Mouse (Mus musculus) kidney, postnatal 0 days (tissue): ENCODE data around the gene 4930519G04Rik. TPM values are rescaled to one million over a fixed set of nuclear protein-coding genes. Genes with fewer than 3 reads are reported as not detected.
"Not testable (repeated sequence)": the region's sequence is repeated elsewhere in the genome, so short reads cannot be mapped to it uniquely, and the experiment has no call there.

Source experiments
- ATAC-seq: fragments of 200-750 bp; cut with Nextera tagmentation; replicated peaks from 2 replicates; pipeline ENCODE4 v1.8.0; 2017; ENCODE audit warnings: low read depth, moderate number of reproducible peaks, moderate TSS enrichment, moderate library complexity; ENCODE audit not compliant: low FRiP score
- DNase-seq: peaks from one replicate; pipeline ENCODE4 v3.0.0-alpha.2; 2016; ENCODE audit warnings: low spot score
- H3K27ac ChIP-seq: fragments of 300-500 bp; sonication (generic); 2 replicates; pipeline ENCODE4 v1.5.1; 2014; ENCODE audit warnings: mild to moderate bottlenecking
- H3K27me3 ChIP-seq: fragments of 300-500 bp; sonication (generic); 2 replicates; pipeline ENCODE4 v1.6.1; 2014; ENCODE audit warnings: low read length, mixed read lengths; ENCODE audit not compliant: insufficient read depth
- H3K36me3 ChIP-seq: fragments of 300-500 bp; sonication (generic); 2 replicates; pipeline ENCODE4 v1.6.1; 2014; ENCODE audit warnings: low read length, mixed read lengths; ENCODE audit not compliant: insufficient read depth
- H3K4me1 ChIP-seq: fragments of 300-500 bp; sonication (generic); replicated peaks from 2 replicates; pipeline ENCODE4 v1.6.1; 2014; ENCODE audit warnings: antibody characterized with exemption, low read length, mixed read lengths; ENCODE audit not compliant: insufficient read depth
- H3K4me2 ChIP-seq: fragments of 300-500 bp; sonication (generic); 2 replicates; pipeline ENCODE4 v1.6.1; 2014; ENCODE audit warnings: mild to moderate bottlenecking, low read length, moderate library complexity, mixed read lengths
- H3K4me3 ChIP-seq: fragments of 300-500 bp; sonication (generic); replicated peaks from 2 replicates; pipeline ENCODE4 v1.5.1; 2014; ENCODE audit warnings: low read depth, low read length
- H3K9ac ChIP-seq: fragments of 300-500 bp; sonication (generic); 2 replicates; pipeline ENCODE4 v1.6.1; 2014; ENCODE audit warnings: low read depth, low read length
- H3K9me3 ChIP-seq: fragments of 300-500 bp; sonication (generic); replicated peaks from 2 replicates; pipeline ENCODE4 v1.6.1; 2016; ENCODE audit warnings: low read length, inconsistent platforms, mixed read lengths
- CTCF ChIP-seq: IDR thresholded peaks from 2 replicates; pipeline ENCODE4 v1.5.1; 2016; ENCODE audit warnings: antibody characterized with exemption, low read depth, mild to moderate bottlenecking, moderate library complexity
- WGBS: fragments of 180-500 bp; shearing (Covaris S2); extraction: QIAGEN DNeasy Blood & Tissue Kit; methylation state at CpG from one replicate; pipeline ENCODE4 v1.1.7; 2014; 5-methylcytosine and 5-hydroxymethylcytosine counted together
- polyA plus RNA-seq: library from polyadenylated mRNA; unstranded; fragments of >200 nt; fragmentation: Nextera tagmentation; extraction: Ambion mirVana; gene quantifications from 2 replicates; pipeline ENCODE4 v1.2.1, GENCODE M21; 2015

Gene 4930519G04Rik
- polyA plus RNA-seq, result not detected in 2 replicates

DNA sequence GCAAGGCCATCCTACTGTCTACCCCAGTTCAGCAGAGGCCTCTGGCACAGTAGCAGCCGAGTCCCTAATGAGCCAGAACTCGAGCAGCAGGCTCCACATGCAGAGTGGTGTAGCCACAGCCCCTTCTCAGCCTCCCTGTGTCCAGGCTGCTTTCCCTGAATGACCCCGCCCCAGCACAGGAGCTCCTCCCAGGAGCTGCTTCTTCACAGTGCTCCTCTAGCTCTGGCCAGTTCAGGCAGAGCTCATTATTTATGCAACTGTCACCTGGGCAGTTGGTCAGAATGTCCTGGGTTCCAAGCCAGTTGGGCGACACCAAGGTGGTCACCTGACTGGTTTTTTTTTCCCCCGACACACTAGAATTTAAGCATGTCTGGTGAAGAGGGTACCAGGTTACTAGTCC, at the start of gene 4930519G04Rik:
Gene 4930519G04Rik (plus strand): TSS at position 301 of the 400 bp plus-strand sequence.
- H3K9me3 ChIP-seq, H3K9ac ChIP-seq, H3K27ac ChIP-seq, H3K4me1 ChIP-seq, H3K4me2 ChIP-seq, H3K4me3 ChIP-seq, H3K36me3 ChIP-seq, ATAC-seq, H3K27me3 ChIP-seq, DNase-seq: not testable (repeated sequence)
- WGBS, result 68% methylated on average over 3 of the region's 5 CpGs

DNA sequence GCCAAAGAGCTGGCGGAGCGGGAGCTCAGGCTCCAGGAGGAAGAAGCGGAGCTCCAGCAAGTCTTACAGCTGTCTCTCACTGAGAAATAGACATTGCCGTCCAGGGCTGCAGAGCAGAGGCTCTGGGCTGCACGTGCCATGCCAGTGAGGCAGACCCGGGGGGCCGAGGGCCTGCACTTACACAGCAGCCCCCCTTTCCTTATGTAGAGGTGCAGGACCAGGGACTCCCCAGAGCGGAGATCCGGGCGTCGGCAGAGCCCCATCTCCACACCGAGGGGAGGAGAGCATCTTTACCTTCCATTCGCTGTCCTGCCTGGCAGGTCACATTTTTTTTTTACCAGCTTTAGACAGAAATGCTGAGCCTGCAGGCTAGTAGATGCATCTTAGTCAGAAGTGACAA, 49.1 kb upstream of the 4930519G04Rik start:
- Histone ChIP-seq H3K4me2 (no peak overlapping the region), H3K27ac (no peak overlapping the region), H3K27me3 (no peaks in the 10 kb centered on the region), H3K9ac (no peak overlapping the region), H3K9me3 (no peaks in the 10 kb centered on the region), H3K36me3 (peaks cover 46% of the 10 kb centered on the region), H3K4me1 (peaks cover 8% of the 10 kb centered on the region; the same call in 1 of the 2 replicates), H3K4me3 (no peak overlapping the region)
- ATAC-seq (no peak), DNase-seq (no peak)
- no peak for TF ChIP-seq CTCF
- WGBS, result 91% methylated on average over 13 of the region's 13 CpGs

DNA sequence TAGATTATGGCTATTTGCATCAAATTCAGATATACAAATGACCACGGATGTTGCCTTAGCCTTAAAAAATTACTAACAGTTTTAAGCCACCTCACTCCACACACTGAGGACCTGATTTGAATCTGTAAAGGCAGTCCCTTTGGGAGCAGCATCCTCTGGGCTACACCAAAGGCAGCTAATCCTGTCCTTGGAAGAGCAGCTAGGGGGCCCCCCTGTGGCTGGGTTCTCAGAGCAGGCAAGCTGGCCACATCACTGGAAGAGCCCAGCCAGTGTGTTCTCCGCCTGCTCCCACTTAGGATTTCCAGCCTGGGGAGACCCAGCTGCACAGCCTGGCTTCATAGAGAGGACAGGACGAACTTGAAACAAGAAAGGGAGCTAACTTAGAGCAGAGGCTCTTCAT, 48.5 kb upstream of the 4930519G04Rik start:
- H3K36me3 ChIP-seq, result peaks cover 40% of the 10 kb centered on the region
- H3K9me3 ChIP-seq, result no peaks in the 10 kb centered on the region
- peak; percentile 60 for DNase-seq
- H3K27me3 ChIP-seq, result no peaks in the 10 kb centered on the region
- H3K9ac ChIP-seq, result no peak overlapping the region
- no peak overlapping the region for H3K4me3 ChIP-seq
- peak overlapping the region; percentile 80; the same call in 1 of the 2 replicates for H3K27ac ChIP-seq
- peaks cover 8% of the 10 kb centered on the region; the same call in 1 of the 2 replicates for H3K4me1 ChIP-seq
- ATAC-seq, result no peak
- peak; percentile 57 for TF ChIP-seq CTCF
- 59% methylated on average over 3 of the region's 3 CpGs for WGBS
- H3K4me2 ChIP-seq, result no peak overlapping the region

DNA sequence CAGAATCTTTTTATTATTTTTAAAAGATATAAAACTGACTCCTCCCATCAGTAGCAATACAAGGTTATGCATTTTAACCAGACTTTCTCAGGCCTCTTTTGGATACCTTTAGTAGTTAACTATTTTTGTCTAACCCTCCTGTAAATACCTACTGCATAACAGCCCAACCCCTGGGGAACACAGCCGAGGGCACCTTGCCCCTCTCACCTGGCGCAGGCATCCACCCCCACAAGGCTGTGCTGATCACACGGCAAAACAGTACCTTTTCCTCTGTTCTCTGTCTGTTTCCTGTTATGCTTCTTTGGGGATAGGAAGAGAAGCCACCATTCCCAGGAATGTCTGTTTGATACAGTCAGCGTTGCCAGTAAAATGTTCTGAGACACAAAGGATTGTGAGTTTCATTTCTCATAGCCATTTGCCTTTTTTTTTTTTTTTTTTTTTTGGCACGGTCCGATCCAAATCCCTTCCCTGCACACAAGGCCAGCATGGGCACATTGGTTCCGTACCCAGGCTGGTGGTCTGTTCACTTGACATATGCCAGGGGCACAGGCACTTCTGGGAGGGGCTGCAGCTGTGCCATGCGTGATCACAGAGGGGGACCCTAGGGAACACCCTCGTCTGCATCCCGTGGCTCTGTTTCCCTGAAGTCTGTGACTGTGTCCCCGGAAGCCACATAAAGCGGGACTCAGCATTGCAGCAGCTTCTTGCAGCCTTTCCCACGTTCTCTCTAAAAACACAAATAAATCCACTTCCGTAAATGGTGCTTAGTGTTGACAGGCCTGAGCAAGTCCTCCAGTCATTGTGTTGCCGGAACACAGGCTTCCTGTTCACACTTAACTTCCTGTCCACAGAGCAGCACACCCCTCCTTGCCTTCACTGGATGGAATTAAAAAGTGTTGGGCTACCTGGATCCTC, 47.8 kb upstream of the 4930519G04Rik start:
- no peak for TF ChIP-seq CTCF
- Histone ChIP-seq H3K4me2 (peak overlapping the region; percentile 28), H3K9me3 (no peaks in the 10 kb centered on the region), H3K4me1 (peaks cover 8% of the 10 kb centered on the region; the same call in 1 of the 2 replicates), H3K9ac (no peak overlapping the region), H3K36me3 (peaks cover 38% of the 10 kb centered on the region), H3K27ac (peak overlapping the region; percentile 80), H3K27me3 (no peaks in the 10 kb centered on the region), H3K4me3 (no peak overlapping the region)
- WGBS, result 68% methylated on average over 15 of the region's 15 CpGs
- ATAC-seq, result no peak
- DNase-seq, result peak; percentile 61

DNA sequence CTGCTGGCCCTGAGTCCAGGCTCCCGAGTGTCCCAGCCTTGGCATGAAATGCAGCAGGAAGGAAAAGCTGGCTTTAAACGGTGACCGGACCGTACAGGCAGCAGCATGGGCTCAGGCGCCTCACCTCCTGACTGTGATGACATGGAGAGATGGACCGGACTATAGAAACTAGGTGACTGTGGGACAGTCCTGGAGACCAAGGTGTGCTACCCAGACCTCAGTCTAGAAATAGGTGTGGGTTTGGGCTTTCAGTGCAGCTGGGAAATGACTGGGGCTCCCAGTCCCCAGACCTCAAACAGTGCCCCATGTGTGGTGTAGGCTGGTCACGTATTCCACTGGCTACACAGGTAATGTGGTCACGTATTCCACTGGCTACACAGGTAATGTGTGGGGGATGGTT, 46.8 kb upstream of the 4930519G04Rik start:
- TF ChIP-seq CTCF, result no peak
- 81% methylated on average over 8 of the region's 8 CpGs for WGBS
- Histone ChIP-seq H3K4me3 (no peak overlapping the region), H3K9ac (no peak overlapping the region), H3K4me1 (peaks cover 8% of the 10 kb centered on the region; the same call in 1 of the 2 replicates), H3K4me2 (peak overlapping the region; percentile 18), H3K36me3 (peaks cover 32% of the 10 kb centered on the region), H3K27ac (peak overlapping the region; percentile 80), H3K9me3 (no peaks in the 10 kb centered on the region), H3K27me3 (no peaks in the 10 kb centered on the region)
- ATAC-seq (no peak), DNase-seq (no peak)

DNA sequence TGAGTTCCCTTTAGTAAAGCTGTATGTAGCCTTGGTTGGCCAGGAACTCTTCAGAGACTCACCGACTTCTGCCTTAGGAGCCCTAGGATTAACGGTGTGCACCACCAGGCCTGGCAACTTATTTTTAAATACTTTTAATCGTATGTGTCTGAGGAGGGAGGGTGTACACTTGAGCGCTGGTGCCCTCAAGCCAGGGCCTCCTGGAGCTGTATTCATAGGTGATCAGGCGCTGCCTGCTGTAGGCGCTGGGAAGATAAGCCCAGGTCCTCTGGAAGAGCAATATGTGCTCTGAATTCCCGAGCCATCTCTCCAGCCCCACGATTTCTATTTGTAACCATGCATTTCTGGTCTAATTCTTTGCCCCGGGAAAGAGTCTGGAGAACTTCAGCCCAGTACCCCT, 46.4 kb upstream of the 4930519G04Rik start:
- Histone ChIP-seq H3K4me3 (no peak overlapping the region), H3K27me3 (no peaks in the 10 kb centered on the region), H3K9ac (0 out of 2 replicates have a peak overlapping the region, but pooled peaks have one; percentile 0), H3K27ac (peak overlapping the region; percentile 80), H3K4me2 (no peak overlapping the region), H3K9me3 (no peaks in the 10 kb centered on the region), H3K4me1 (peaks cover 8% of the 10 kb centered on the region; the same call in 1 of the 2 replicates), H3K36me3 (peaks cover 29% of the 10 kb centered on the region)
- 57% methylated on average over 9 of the region's 9 CpGs for WGBS
- DNase-seq, result no peak
- no peak for TF ChIP-seq CTCF
- no peak for ATAC-seq
